Mouse (Mus musculus) E14TG2a.4 (cell line): ENCODE data around the gene Dedd.

Source experiments
- CTCF ChIP-seq: conservative IDR thresholded peaks from 2 replicates; pipeline ENCODE4 v1.5.1; 2014; ENCODE audit warnings: low read length
- NANOG ChIP-seq: IDR thresholded peaks from 2 replicates; pipeline ENCODE4 v1.6.1; 2014; ENCODE audit warnings: borderline replicate concordance, low read length, mixed read lengths
- POU5F1 ChIP-seq: IDR thresholded peaks from 2 replicates; pipeline ENCODE4 v1.6.1; 2014; ENCODE audit warnings: low read length, borderline replicate concordance

DNA sequence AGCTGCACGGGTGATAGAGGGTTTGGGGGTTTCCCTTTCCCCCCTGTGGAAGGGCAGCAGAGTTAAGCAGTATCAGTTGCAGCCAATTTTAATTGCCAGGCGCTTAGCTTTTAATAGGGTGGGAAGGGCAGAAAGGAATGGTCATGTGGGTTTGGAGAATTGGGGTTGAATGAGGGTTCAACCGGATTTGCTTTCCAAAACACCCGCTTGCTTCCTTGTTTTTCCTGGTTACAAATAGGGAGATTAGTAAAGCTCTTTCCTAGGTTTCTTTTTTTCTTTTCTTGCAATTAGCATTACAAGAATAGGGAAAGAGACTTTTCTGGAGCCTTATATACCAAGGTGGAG, 1.2 kb downstream of the Dedd start:
- TF ChIP-seq CTCF (no peak), POU5F1 (no peak), NANOG (no peak)
